Mouse (Mus musculus): ENCODE results near the gene Fam186a. TPM values are rescaled to one million over a fixed set of nuclear protein-coding genes. Genes with fewer than 3 reads are reported as not detected.
"Not testable (repeated sequence)": the region's sequence is repeated elsewhere in the genome, so short reads cannot be mapped to it uniquely, and the experiment has no call there.

Fam186a gene
- polyA plus RNA-seq, 2 experiments = 0.05 TPM; not detected in 1

DNA sequence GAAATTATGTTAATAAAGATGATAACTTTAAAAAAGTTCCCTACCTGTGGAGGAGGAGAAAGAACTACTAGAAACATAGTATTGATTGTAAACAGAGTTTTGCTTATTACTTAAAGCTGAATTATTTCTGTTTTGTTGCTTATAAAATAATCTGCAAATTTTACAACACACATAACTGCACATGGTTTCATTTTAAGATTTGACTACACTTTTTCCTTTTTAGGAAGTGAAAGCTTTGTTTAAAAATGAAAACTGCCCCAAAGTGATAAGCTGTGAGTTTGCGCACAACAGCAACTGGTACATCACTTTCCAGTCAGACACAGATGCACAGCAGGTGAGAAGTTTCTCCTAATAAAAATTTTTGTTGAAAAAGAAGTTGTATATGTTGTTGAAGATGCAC, 26.2 kb upstream of the Fam186a start:
- no peaks in the 10 kb centered on the region for H3K9me3 ChIP-seq (ENCODE audit: control insufficient read depth, low read length)
- no peaks in the 10 kb centered on the region for H3K4me1 ChIP-seq (ENCODE audit: control insufficient read depth, insufficient read depth, low read length)
- no peak overlapping the region for H3K4me2 ChIP-seq (replicated peaks; ENCODE audit: low read depth, low read length, severe bottlenecking)
- DNase-seq (ENCODE audit: low spot score) = no peak
- ATAC-seq (ENCODE audit: low FRiP score, low read depth) = no peak
- no peaks in the 10 kb centered on the region for H3K27me3 ChIP-seq (ENCODE audit: control insufficient read depth, insufficient read depth, low read length)
- H3K4me3 ChIP-seq (replicated peaks; ENCODE audit: low read length) = no peak overlapping the region
- H3K9ac ChIP-seq (ENCODE audit: low read depth, low read length, severe bottlenecking) = no peak overlapping the region
- H3K27ac ChIP-seq (replicated peaks; ENCODE audit: low read depth, low read length) = no peak overlapping the region
- no peak for TF ChIP-seq POLR2A (IDR thresholded peaks at IDR 0.05; ENCODE audit: borderline replicate concordance, extremely low read depth, insufficient read depth, insufficient read length)
- 96% methylated on average over 1 of the region's 1 CpGs for WGBS
- peaks cover 71% of the 10 kb centered on the region for H3K36me3 ChIP-seq (ENCODE audit: control insufficient read depth, insufficient read depth, low read length)

DNA sequence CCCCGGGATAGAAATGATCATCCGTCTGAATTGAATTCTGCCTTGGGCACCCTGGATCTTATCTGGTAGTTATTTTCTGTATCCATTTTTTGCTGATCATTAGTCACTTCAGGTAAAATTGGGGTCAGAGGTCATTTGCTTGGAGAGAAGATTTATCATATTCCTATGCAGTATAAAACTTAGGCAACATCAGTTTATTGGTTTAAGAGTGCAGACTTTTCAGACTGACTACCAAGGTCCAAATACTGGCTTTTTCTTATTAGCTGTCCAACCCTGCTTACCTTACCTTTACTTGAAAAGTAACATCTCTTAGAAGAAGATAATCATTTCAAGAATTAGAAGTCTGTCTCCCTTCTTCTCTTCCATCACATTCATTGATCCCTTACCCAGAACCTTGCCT, 12.9 kb upstream of the Fam186a start:
- DNase-seq (ENCODE audit: low spot score) (no peak), ATAC-seq (ENCODE audit: low FRiP score, low read depth) (no peak)
- TF ChIP-seq POLR2A (IDR thresholded peaks at IDR 0.05; ENCODE audit: borderline replicate concordance, extremely low read depth, insufficient read depth, insufficient read length) = no peak
- no peak overlapping the region for H3K27ac ChIP-seq (replicated peaks; ENCODE audit: low read depth, low read length)
- WGBS = 76% methylated on average over 2 of the region's 2 CpGs
- no peaks in the 10 kb centered on the region for H3K27me3 ChIP-seq (ENCODE audit: control insufficient read depth, insufficient read depth, low read length)
- no peak overlapping the region for H3K9ac ChIP-seq (ENCODE audit: low read depth, low read length, severe bottlenecking)
- H3K4me3 ChIP-seq (replicated peaks; ENCODE audit: low read length) = no peak overlapping the region
- no peak overlapping the region for H3K4me2 ChIP-seq (replicated peaks; ENCODE audit: low read depth, low read length, severe bottlenecking)
- H3K4me1 ChIP-seq (ENCODE audit: control insufficient read depth, insufficient read depth, low read length) = no peaks in the 10 kb centered on the region
- H3K9me3 ChIP-seq (ENCODE audit: control insufficient read depth, low read length) = no peaks in the 10 kb centered on the region
- no peaks in the 10 kb centered on the region for H3K36me3 ChIP-seq (ENCODE audit: control insufficient read depth, insufficient read depth, low read length)

DNA sequence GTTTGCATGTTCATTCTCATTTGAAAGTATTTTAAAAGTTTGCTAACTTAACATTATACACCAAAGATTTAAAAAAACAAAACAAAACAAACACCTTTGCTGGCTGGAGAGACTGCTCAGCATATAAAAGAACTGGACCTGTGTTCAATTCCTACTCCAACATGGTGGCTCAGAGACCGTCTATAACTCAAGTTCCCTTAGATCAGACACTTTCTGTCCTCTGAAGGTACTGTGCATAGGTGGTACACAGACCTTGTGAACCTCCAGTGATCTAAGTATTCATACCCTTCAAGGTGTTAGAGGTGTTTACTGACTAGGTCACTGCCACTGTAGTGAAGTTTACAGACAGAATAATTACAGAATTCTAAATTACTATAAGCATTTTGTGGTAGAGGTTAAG, 12.4 kb upstream of the Fam186a start:
- H3K4me3 ChIP-seq (replicated peaks; ENCODE audit: low read length) = no peak overlapping the region
- H3K9ac ChIP-seq (ENCODE audit: low read depth, low read length, severe bottlenecking) = no peak overlapping the region
- no peak overlapping the region for H3K4me2 ChIP-seq (replicated peaks; ENCODE audit: low read depth, low read length, severe bottlenecking)
- no peak for ATAC-seq (ENCODE audit: low FRiP score, low read depth)
- 91% methylated on average over 1 of the region's 1 CpGs for WGBS
- 0 out of 2 replicates have a peak, but pooled peaks cover 3% of the 10 kb centered on the region for H3K4me1 ChIP-seq (ENCODE audit: control insufficient read depth, insufficient read depth, low read length)
- H3K36me3 ChIP-seq (ENCODE audit: control insufficient read depth, insufficient read depth, low read length) = no peaks in the 10 kb centered on the region
- no peak overlapping the region for H3K27ac ChIP-seq (replicated peaks; ENCODE audit: low read depth, low read length)
- no peaks in the 10 kb centered on the region for H3K27me3 ChIP-seq (ENCODE audit: control insufficient read depth, insufficient read depth, low read length)
- no peak for TF ChIP-seq POLR2A (IDR thresholded peaks at IDR 0.05; ENCODE audit: borderline replicate concordance, extremely low read depth, insufficient read depth, insufficient read length)
- no peaks in the 10 kb centered on the region for H3K9me3 ChIP-seq (ENCODE audit: control insufficient read depth, low read length)
- DNase-seq (ENCODE audit: low spot score) = no peak

- not testable (repeated sequence) for H3K36me3 ChIP-seq (ENCODE audit: control insufficient read depth, insufficient read depth, low read length); DNase-seq (ENCODE audit: low spot score); H3K4me3 ChIP-seq (replicated peaks; ENCODE audit: low read length); H3K27ac ChIP-seq (replicated peaks; ENCODE audit: low read depth, low read length); H3K4me1 ChIP-seq (ENCODE audit: control insufficient read depth, insufficient read depth, low read length); H3K9me3 ChIP-seq (ENCODE audit: control insufficient read depth, low read length); ATAC-seq (ENCODE audit: low FRiP score, low read depth); H3K9ac ChIP-seq (ENCODE audit: low read depth, low read length, severe bottlenecking); H3K4me2 ChIP-seq (replicated peaks; ENCODE audit: low read depth, low read length, severe bottlenecking); H3K27me3 ChIP-seq (ENCODE audit: control insufficient read depth, insufficient read depth, low read length)
- 84% methylated on average over 2 of the region's 2 CpGs for WGBS
Measured at GRCm38 (mm10) chr15:99976121-99976520, 9.3 kb upstream of the Fam186a start.

DNA sequence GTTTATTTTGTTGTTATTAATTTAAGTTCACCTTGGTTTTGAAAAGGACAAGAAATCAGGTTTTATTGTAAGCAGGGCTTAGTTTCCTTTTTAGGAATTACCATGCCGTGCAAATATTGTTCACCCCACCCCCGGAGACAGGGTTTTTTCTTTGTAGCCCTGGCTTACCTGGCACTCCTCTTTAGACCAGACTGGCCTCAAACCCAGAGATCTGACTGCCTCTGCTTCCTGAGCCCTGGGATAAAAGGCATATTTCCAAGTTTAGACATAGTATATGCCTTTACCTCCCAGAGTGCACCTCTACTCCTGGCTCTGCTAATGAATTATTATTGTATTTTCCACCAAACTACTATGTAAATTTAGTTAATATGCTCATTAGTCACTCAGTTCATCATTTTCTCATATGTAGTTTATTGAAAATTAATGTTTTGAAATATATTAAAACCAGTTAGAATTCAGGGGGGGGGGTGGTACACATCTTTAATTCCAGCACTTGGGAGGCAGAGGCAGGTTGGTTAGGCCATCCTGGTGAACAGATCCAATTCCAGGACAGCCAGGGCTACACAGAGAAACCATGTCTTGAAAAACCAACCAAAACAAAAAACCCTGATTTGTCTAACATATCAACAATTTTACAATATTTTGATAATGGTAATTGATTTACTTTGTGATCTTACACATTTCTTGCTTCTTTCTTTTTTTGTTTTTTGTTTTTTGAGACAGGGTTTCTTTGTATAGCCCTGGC, 7.8 kb upstream of the Fam186a start:
- no peak for DNase-seq (ENCODE audit: low spot score)
- Histone ChIP-seq H3K27ac (replicated peaks; ENCODE audit: low read depth, low read length) (no peak overlapping the region), H3K36me3 (ENCODE audit: control insufficient read depth, insufficient read depth, low read length) (no peaks in the 10 kb centered on the region), H3K9me3 (ENCODE audit: control insufficient read depth, low read length) (no peaks in the 10 kb centered on the region), H3K4me3 (replicated peaks; ENCODE audit: low read length) (peak overlapping the region; percentile 96), H3K9ac (ENCODE audit: low read depth, low read length, severe bottlenecking) (no peak overlapping the region), H3K27me3 (ENCODE audit: control insufficient read depth, insufficient read depth, low read length) (no peaks in the 10 kb centered on the region), H3K4me2 (replicated peaks; ENCODE audit: low read depth, low read length, severe bottlenecking) (peak overlapping the region; percentile 69; the same call in 1 of the 2 replicates), H3K4me1 (ENCODE audit: control insufficient read depth, insufficient read depth, low read length) (0 out of 2 replicates have a peak, but pooled peaks cover 3% of the 10 kb centered on the region)
- TF ChIP-seq POLR2A (IDR thresholded peaks at IDR 0.05; ENCODE audit: borderline replicate concordance, extremely low read depth, insufficient read depth, insufficient read length) = no peak
- WGBS = 70% methylated on average over 2 of the region's 2 CpGs
- ATAC-seq (ENCODE audit: low FRiP score, low read depth) = no peak

Data from limb, embryonic 14.5 days (tissue).